Mouse (Mus musculus): ENCODE data around the gene Glrp1. TPM values are rescaled to one million over a fixed set of nuclear protein-coding genes. Genes with fewer than 3 reads are reported as not detected.

Gene Glrp1
- total and polyA plus RNA-seq, 2 experiments from 2014 or later: 0.10 TPM

GRCm38 (mm10) chr1:88474598-88474997 lies 35.3 kb downstream of the Glrp1 start:
- ATAC-seq: no peak
- H3K4me1 ChIP-seq (ENCODE audit: insufficient read depth): 0 out of 2 replicates have a peak, but pooled peaks cover 4% of the 10 kb centered on the region

GRCm38 (mm10) chr1:88473899-88474298 lies 36.0 kb downstream of the Glrp1 start:
- WGBS: 69% methylated on average over 2 of the region's 2 CpGs
- no peak for ATAC-seq
- H3K9ac ChIP-seq: no peak overlapping the region
- no peaks in the 10 kb centered on the region for H3K36me3 ChIP-seq (ENCODE audit: insufficient read depth)
- H3K4me1 ChIP-seq (ENCODE audit: insufficient read depth): 0 out of 2 replicates have a peak, but pooled peaks cover 4% of the 10 kb centered on the region
- no peak for DNase-seq
- no peaks in the 10 kb centered on the region for H3K9me3 ChIP-seq (ENCODE audit: low read length)
- H3K27ac ChIP-seq (ENCODE audit: low read depth, low read length): no peak overlapping the region
- no peak overlapping the region for H3K4me3 ChIP-seq (ENCODE audit: low read depth, low read length)
- peak; percentile 58 for TF ChIP-seq CTCF (IDR thresholded peaks at IDR 0.05; ENCODE audit: low read depth)
- no peak overlapping the region for H3K4me2 ChIP-seq (ENCODE audit: low read depth)
- H3K27me3 ChIP-seq (ENCODE audit: insufficient read depth, low read length): no peaks in the 10 kb centered on the region

More at GRCm38 (mm10) chr1:88474598-88474997, 35.3 kb downstream of the Glrp1 start:
- no peak for TF ChIP-seq CTCF (IDR thresholded peaks at IDR 0.05; ENCODE audit: low read depth)
- Histone ChIP-seq H3K4me3 (ENCODE audit: low read depth, low read length) (no peak overlapping the region), H3K27ac (ENCODE audit: low read depth, low read length) (no peak overlapping the region), H3K9ac (no peak overlapping the region), H3K36me3 (ENCODE audit: insufficient read depth) (no peaks in the 10 kb centered on the region), H3K9me3 (ENCODE audit: low read length) (no peaks in the 10 kb centered on the region), H3K4me2 (ENCODE audit: low read depth) (no peak overlapping the region), H3K27me3 (ENCODE audit: insufficient read depth, low read length) (no peaks in the 10 kb centered on the region)
- WGBS: 79% methylated on average over 7 of the region's 7 CpGs
- no peak for DNase-seq

GRCm38 (mm10) chr1:88472258-88472657 lies 37.6 kb downstream of the Glrp1 start:
- no peak overlapping the region for H3K4me2 ChIP-seq (ENCODE audit: low read depth)
- no peaks in the 10 kb centered on the region for H3K36me3 ChIP-seq (ENCODE audit: insufficient read depth)
- DNase-seq (no peak), ATAC-seq (no peak)
- no peaks in the 10 kb centered on the region for H3K27me3 ChIP-seq (ENCODE audit: insufficient read depth, low read length)
- 13% methylated on average over 6 of the region's 6 CpGs for WGBS
- H3K9ac ChIP-seq: no peak overlapping the region
- no peaks in the 10 kb centered on the region for H3K4me1 ChIP-seq (ENCODE audit: insufficient read depth)
- H3K9me3 ChIP-seq (ENCODE audit: low read length): no peaks in the 10 kb centered on the region
- H3K4me3 ChIP-seq (ENCODE audit: low read depth, low read length): no peak overlapping the region
- TF ChIP-seq CTCF (IDR thresholded peaks at IDR 0.05; ENCODE audit: low read depth): no peak
- no peak overlapping the region for H3K27ac ChIP-seq (ENCODE audit: low read depth, low read length)

GRCm38 (mm10) chr1:88469746-88470145 lies 40.1 kb downstream of the Glrp1 start:
- H3K9ac ChIP-seq: no peak overlapping the region
- no peaks in the 10 kb centered on the region for H3K9me3 ChIP-seq (ENCODE audit: low read length)
- ATAC-seq (no peak), DNase-seq (no peak)
- H3K36me3 ChIP-seq (ENCODE audit: insufficient read depth): no peaks in the 10 kb centered on the region
- no peak overlapping the region for H3K4me2 ChIP-seq (ENCODE audit: low read depth)
- no peak for TF ChIP-seq CTCF (IDR thresholded peaks at IDR 0.05; ENCODE audit: low read depth)
- H3K27me3 ChIP-seq (ENCODE audit: insufficient read depth, low read length): no peaks in the 10 kb centered on the region
- H3K4me1 ChIP-seq (ENCODE audit: insufficient read depth): no peaks in the 10 kb centered on the region
- 85% methylated on average over 4 of the region's 4 CpGs for WGBS
- H3K27ac ChIP-seq (ENCODE audit: low read depth, low read length): no peak overlapping the region
- H3K4me3 ChIP-seq (ENCODE audit: low read depth, low read length): no peak overlapping the region

- ATAC-seq: no peak
- 96% methylated on average over 2 of the region's 2 CpGs for WGBS
Observed at GRCm38 (mm10) chr1:88468335-88468734, 41.5 kb downstream of the Glrp1 start.

GRCm38 (mm10) chr1:88467866-88468265 lies 42.0 kb downstream of the Glrp1 start:
- 79% methylated on average over 5 of the region's 5 CpGs for WGBS
- H3K36me3 ChIP-seq (ENCODE audit: insufficient read depth): no peaks in the 10 kb centered on the region
- DNase-seq (no peak), ATAC-seq (no peak)
- H3K9me3 ChIP-seq (ENCODE audit: low read length): no peaks in the 10 kb centered on the region
- no peaks in the 10 kb centered on the region for H3K27me3 ChIP-seq (ENCODE audit: insufficient read depth, low read length)
- H3K4me1 ChIP-seq (ENCODE audit: insufficient read depth): no peaks in the 10 kb centered on the region
- no peak overlapping the region for H3K4me3 ChIP-seq (ENCODE audit: low read depth, low read length)
- H3K27ac ChIP-seq (ENCODE audit: low read depth, low read length): no peak overlapping the region
- no peak for TF ChIP-seq CTCF (IDR thresholded peaks at IDR 0.05; ENCODE audit: low read depth)
- no peak overlapping the region for H3K4me2 ChIP-seq (ENCODE audit: low read depth)
- no peak overlapping the region for H3K9ac ChIP-seq

More at GRCm38 (mm10) chr1:88468335-88468734, 41.5 kb downstream of the Glrp1 start:
- TF ChIP-seq CTCF (IDR thresholded peaks at IDR 0.05; ENCODE audit: low read depth): no peak
- Histone ChIP-seq H3K9ac (no peak overlapping the region), H3K27ac (ENCODE audit: low read depth, low read length) (no peak overlapping the region), H3K4me1 (ENCODE audit: insufficient read depth) (no peaks in the 10 kb centered on the region), H3K27me3 (ENCODE audit: insufficient read depth, low read length) (no peaks in the 10 kb centered on the region), H3K36me3 (ENCODE audit: insufficient read depth) (no peaks in the 10 kb centered on the region), H3K9me3 (ENCODE audit: low read length) (no peaks in the 10 kb centered on the region), H3K4me2 (ENCODE audit: low read depth) (no peak overlapping the region), H3K4me3 (ENCODE audit: low read depth, low read length) (no peak overlapping the region)
- DNase-seq: no peak

GRCm38 (mm10) chr1:88466325-88467064 lies 43.4 kb downstream of the Glrp1 start:
- no peak for TF ChIP-seq CTCF (IDR thresholded peaks at IDR 0.05; ENCODE audit: low read depth)
- no peaks in the 10 kb centered on the region for H3K4me1 ChIP-seq (ENCODE audit: insufficient read depth)
- H3K27ac ChIP-seq (ENCODE audit: low read depth, low read length): no peak overlapping the region
- 68% methylated on average over 8 of the region's 8 CpGs for WGBS
- H3K4me2 ChIP-seq (ENCODE audit: low read depth): no peak overlapping the region
- no peak overlapping the region for H3K9ac ChIP-seq
- H3K9me3 ChIP-seq (ENCODE audit: low read length): no peaks in the 10 kb centered on the region
- no peak for ATAC-seq
- no peaks in the 10 kb centered on the region for H3K36me3 ChIP-seq (ENCODE audit: insufficient read depth)
- no peak for DNase-seq
- H3K4me3 ChIP-seq (ENCODE audit: low read depth, low read length): no peak overlapping the region
- H3K27me3 ChIP-seq (ENCODE audit: insufficient read depth, low read length): no peaks in the 10 kb centered on the region

All from forebrain, postnatal 0 days (tissue).